Mouse (Mus musculus) stomach, postnatal 0 days (tissue): Measurements from ENCODE around the gene Vmn1r220.

Experiments used
- CTCF ChIP-seq: IDR thresholded peaks from 2 replicates; pipeline ENCODE4 v1.5.1; 2016; ENCODE audit warnings: antibody characterized with exemption, low read depth, mild to moderate bottlenecking, moderate library complexity
- EP300 ChIP-seq: optimal IDR thresholded peaks from 2 replicates; pipeline ENCODE3; 2016; ENCODE audit warnings: antibody characterized with exemption

DNA sequence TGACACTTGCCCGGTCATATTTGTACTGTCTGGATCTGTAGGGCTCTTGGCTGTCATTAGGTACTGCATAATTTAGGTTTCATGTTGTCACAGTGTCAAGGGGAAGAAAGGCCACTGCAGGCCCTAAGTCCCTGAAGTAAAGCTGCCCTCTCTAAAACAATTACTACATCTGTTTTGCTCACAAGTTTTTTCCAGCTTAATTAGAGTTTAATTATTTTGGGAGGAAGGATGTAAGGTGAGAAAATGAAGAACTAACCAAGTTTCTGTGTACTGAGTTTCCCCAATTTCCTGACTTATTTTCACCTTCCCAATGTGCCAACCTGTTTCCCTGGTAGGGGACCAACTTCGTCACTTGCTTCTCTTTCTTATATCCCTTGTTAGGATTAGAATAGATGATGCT is at the start of gene Vmn1r220:
- TF ChIP-seq CTCF (no peak), EP300 (no peak)
